Mouse (Mus musculus) MEL (cell line): ENCODE results near the gene Iqsec1. TPM values are rescaled to one million over a fixed set of nuclear protein-coding genes. Genes with fewer than 3 reads are reported as not detected.

Source experiments
- DNase-seq: peaks from one replicate; pipeline ENCODE4 v3.0.0; 2011; ENCODE audit warnings: low read depth, low spot score
- H3K27ac ChIP-seq: 2 replicates; pipeline ENCODE4 v1.5.1; 2012; ENCODE audit warnings: low read depth, mild to moderate bottlenecking, control low read depth, low read length, moderate library complexity; ENCODE audit not compliant: control insufficient read depth
- H3K27me3 ChIP-seq, 2 experiments: fragments of 150-350 bp in 1 of 2; sonication (generic) in 1 of 2; 2 replicates each; pipeline ENCODE4 v1.6.1; 2012; ENCODE audit warnings: low read length in 2 of 2, mild to moderate bottlenecking in 2 of 2, improper control_type of control experiment in 1 of 2, moderate library complexity in 1 of 2; ENCODE audit not compliant: insufficient read depth in 2 of 2, control insufficient read depth in 1 of 2
- H3K36me3 ChIP-seq, 2 experiments: 2 replicates each; pipeline ENCODE4 v1.6.1; 2012 to 2014; ENCODE audit warnings: low read length in 2 of 2, improper control_type of control experiment in 1 of 2, inconsistent platforms in 1 of 2, mild to moderate bottlenecking in 1 of 2; ENCODE audit not compliant: insufficient read depth in 2 of 2, control insufficient read depth in 1 of 2
- H3K4me1 ChIP-seq, 2 experiments: fragments of 150-350 bp in 1 of 2; sonication (generic) in 1 of 2; 2 replicates each; pipeline ENCODE4 v1.6.1; 2012; ENCODE audit warnings: low read length in 2 of 2, improper control_type of control experiment in 1 of 2, mild to moderate bottlenecking in 1 of 2; ENCODE audit not compliant: insufficient read depth in 2 of 2, control insufficient read depth in 1 of 2
- H3K4me3 ChIP-seq, 2 experiments: fragments of 150-350 bp in 1 of 2; sonication (generic) in 1 of 2; 2 replicates each; pipeline ENCODE4 v1.5.1; 2012; ENCODE audit warnings: low read depth in 2 of 2, low read length in 2 of 2, mild to moderate bottlenecking in 2 of 2, moderate library complexity in 2 of 2, control low read depth in 1 of 2, improper control_type of control experiment in 1 of 2; ENCODE audit not compliant: control insufficient read depth in 1 of 2, insufficient read depth in 1 of 2
- H3K79me2 ChIP-seq: 2 replicates; pipeline ENCODE4 v1.6.1; 2012; ENCODE audit warnings: mild to moderate bottlenecking, low read length, moderate library complexity; ENCODE audit not compliant: control insufficient read depth, poor library complexity, insufficient read depth
- H3K9ac ChIP-seq: 2 replicates; pipeline ENCODE4 v1.6.1; 2012; ENCODE audit warnings: low read depth, mild to moderate bottlenecking, control low read depth, low read length, moderate library complexity; ENCODE audit not compliant: control insufficient read depth, poor library complexity, severe bottlenecking
- H3K9me3 ChIP-seq: fragments of 150-350 bp; sonication (generic); replicated peaks from 2 replicates; pipeline ENCODE4 v1.6.1; 2012; ENCODE audit warnings: mild to moderate bottlenecking, low read length, improper control_type of control experiment, moderate library complexity; ENCODE audit not compliant: insufficient read depth
- CHD1 ChIP-seq: IDR thresholded peaks from 2 replicates; pipeline ENCODE4 v1.6.1; 2012; ENCODE audit warnings: low read depth, mild to moderate bottlenecking, inconsistent platforms, low read length, improper control_type of control experiment
- ELF1 ChIP-seq: IDR thresholded peaks from 2 replicates; pipeline ENCODE4 v1.6.1; 2014; ENCODE audit warnings: low read depth, mild to moderate bottlenecking, inconsistent platforms, low read length, improper control_type of control experiment, moderate library complexity
- EP300 ChIP-seq, 2 experiments: IDR thresholded peaks; 2 replicates each; pipeline ENCODE4 v1.6.1; 2011; ENCODE audit warnings: improper control_type of control experiment in 2 of 2, low read length in 2 of 2, low read depth in 1 of 2, mild to moderate bottlenecking in 1 of 2
- ETS1 ChIP-seq: IDR thresholded peaks from 2 replicates; pipeline ENCODE4 v1.6.1; 2012; ENCODE audit warnings: low read depth, mild to moderate bottlenecking, inconsistent platforms, low read length, improper control_type of control experiment, moderate library complexity
- GABPA ChIP-seq: IDR thresholded peaks from 2 replicates; pipeline ENCODE4 v1.6.1; 2012; ENCODE audit warnings: low read depth, mild to moderate bottlenecking, inconsistent platforms, low read length, improper control_type of control experiment, moderate library complexity
- GATA1 ChIP-seq: IDR thresholded peaks from 2 replicates; pipeline ENCODE4 v1.6.1; 2011; ENCODE audit warnings: low read depth, low read length, improper control_type of control experiment
- HCFC1 ChIP-seq: IDR thresholded peaks from 2 replicates; pipeline ENCODE4 v1.6.1; 2012; ENCODE audit warnings: low read depth, mild to moderate bottlenecking, inconsistent platforms, low read length, improper control_type of control experiment, moderate library complexity
- JUND ChIP-seq: IDR thresholded peaks from 2 replicates; pipeline ENCODE4 v1.6.1; 2011; ENCODE audit warnings: low read depth, mild to moderate bottlenecking, improper control_type of control experiment, low read length
- KAT2A ChIP-seq: conservative IDR thresholded peaks from 2 replicates; pipeline ENCODE4 v1.6.1; 2012; ENCODE audit warnings: low read depth, low read length, improper control_type of control experiment, inconsistent platforms
- MAFK ChIP-seq: IDR thresholded peaks from 2 replicates; pipeline ENCODE4 v1.6.1; 2011; ENCODE audit warnings: low read depth, mild to moderate bottlenecking, low read length, improper control_type of control experiment, borderline replicate concordance
- MAX ChIP-seq: IDR thresholded peaks from 2 replicates; pipeline ENCODE4 v1.6.1; 2011; ENCODE audit warnings: low read length, improper control_type of control experiment
- MAZ ChIP-seq: IDR thresholded peaks from 2 replicates; pipeline ENCODE4 v1.6.1; 2012; ENCODE audit warnings: low read depth, mild to moderate bottlenecking, inconsistent platforms, low read length, improper control_type of control experiment
- MEF2A ChIP-seq: IDR thresholded peaks from 2 replicates; pipeline ENCODE4 v1.6.1; 2014; ENCODE audit warnings: low read depth, mild to moderate bottlenecking, inconsistent platforms, low read length, improper control_type of control experiment; ENCODE audit not compliant: poor library complexity, insufficient replicate concordance, severe bottlenecking; ENCODE audit errors: extremely low read depth
- MXI1 ChIP-seq: IDR thresholded peaks from 2 replicates; pipeline ENCODE4 v1.6.1; 2011; ENCODE audit warnings: mild to moderate bottlenecking, low read depth, low read length, improper control_type of control experiment
- MYB ChIP-seq: IDR thresholded peaks from 2 replicates; pipeline ENCODE4 v1.6.1; 2011; ENCODE audit warnings: mild to moderate bottlenecking, low read depth, low read length, improper control_type of control experiment
- NELFE ChIP-seq: IDR thresholded peaks from 2 replicates; pipeline ENCODE4 v1.6.1; 2011; ENCODE audit warnings: low read depth, low read length, improper control_type of control experiment
- NRF1 ChIP-seq: IDR thresholded peaks from 2 replicates; pipeline ENCODE4 v1.6.1; 2014; ENCODE audit warnings: low read depth, mild to moderate bottlenecking, inconsistent platforms, low read length, improper control_type of control experiment, moderate library complexity; ENCODE audit not compliant: poor library complexity, insufficient read depth, severe bottlenecking
- POLR2A ChIP-seq, 2 experiments: IDR thresholded peaks; 2 replicates each; pipeline ENCODE4 v1.6.1; 2011 to 2012; ENCODE audit warnings: low read length in 2 of 2, mild to moderate bottlenecking in 2 of 2, control low read depth in 1 of 2, improper control_type of control experiment in 1 of 2, low read depth in 1 of 2, moderate library complexity in 1 of 2; ENCODE audit not compliant: control insufficient read depth in 1 of 2, insufficient read depth in 1 of 2, poor library complexity in 1 of 2
- POLR2AphosphoS2 ChIP-seq: IDR thresholded peaks from 2 replicates; pipeline ENCODE4 v1.6.1; 2011; ENCODE audit warnings: low read length, improper control_type of control experiment
- RAD21 ChIP-seq: IDR thresholded peaks from 2 replicates; pipeline ENCODE4 v1.6.1; 2011; ENCODE audit warnings: mild to moderate bottlenecking, low read depth, low read length, improper control_type of control experiment
- RCOR1 ChIP-seq: IDR thresholded peaks from 2 replicates; pipeline ENCODE4 v1.6.1; 2012; ENCODE audit warnings: low read depth, mild to moderate bottlenecking, inconsistent platforms, low read length, improper control_type of control experiment
- SMC3 ChIP-seq: IDR thresholded peaks from 2 replicates; pipeline ENCODE4 v1.6.1; 2011; ENCODE audit warnings: low read depth, low read length, improper control_type of control experiment
- TBP ChIP-seq: IDR thresholded peaks from 2 replicates; pipeline ENCODE4 v1.8.0; 2011; ENCODE audit warnings: low read depth, low read length, improper control_type of control experiment
- UBTF ChIP-seq: IDR thresholded peaks from 2 replicates; pipeline ENCODE4 v1.6.1; 2012; ENCODE audit warnings: low read depth, mild to moderate bottlenecking, inconsistent platforms, low read length, improper control_type of control experiment, moderate library complexity, borderline replicate concordance; ENCODE audit not compliant: insufficient read depth
- ZKSCAN1 ChIP-seq: IDR thresholded peaks from 2 replicates; pipeline ENCODE4 v1.6.1; 2012; ENCODE audit warnings: low read depth, mild to moderate bottlenecking, inconsistent platforms, low read length, improper control_type of control experiment, moderate library complexity
- ZMIZ1 ChIP-seq: IDR thresholded peaks from 2 replicates; pipeline ENCODE4 v1.6.1; 2012; ENCODE audit warnings: low read depth, mild to moderate bottlenecking, inconsistent platforms, low read length, improper control_type of control experiment, moderate library complexity
- ZNF384 ChIP-seq: IDR thresholded peaks from 2 replicates; pipeline ENCODE4 v1.6.1; 2012; ENCODE audit warnings: low read depth, mild to moderate bottlenecking, inconsistent platforms, low read length, improper control_type of control experiment
- polyA plus RNA-seq, 2 experiments: library from polyadenylated mRNA; stranded (reverse) in 1 of 2; unstranded in 1 of 2; fragments of >175 nt in 1 of 2; fragments of >200 nt in 1 of 2; gene quantifications; 2 replicates each; pipeline versions ENCODE4 v1.2.1 to v1.2.4; 2012; ENCODE audit warnings: low replicate concordance in 2 of 2, low read depth in 1 of 2; ENCODE audit not compliant: insufficient read length in 2 of 2, insufficient read depth in 1 of 2, missing spikeins in 1 of 2
- total RNA-seq: library from RNA; depleted of rRNA; stranded (reverse); fragments of 300-350 nt; gene quantifications from 2 replicates; pipeline ENCODE4 v1.2.3, GENCODE M21; 2012

The Iqsec1 gene
- total and polyA plus RNA-seq, 3 experiments: 14.8 to 73.4 (median 30.8) TPM

GRCm38 (mm10) chr6:90661029-90661399 lies 327.5 kb downstream of the Iqsec1 start:
- no peak for DNase-seq
- Histone ChIP-seq H3K4me3 (no peak overlapping the region), H3K36me3 (no peaks in the 10 kb centered on the region; a peak in 1 of 4 replicates), H3K9ac (no peak overlapping the region), H3K9me3 (no peaks in the 10 kb centered on the region), H3K27me3 (no peaks in the 10 kb centered on the region), H3K79me2 (no peaks in the 10 kb centered on the region), H3K27ac (no peak overlapping the region), H3K4me1 (no peaks in the 10 kb centered on the region)
- no peak for TF ChIP-seq RAD21
- TF ChIP-seq ZMIZ1: no peak
- no peak for TF ChIP-seq CHD1
- TF ChIP-seq TBP: no peak
- TF ChIP-seq ZKSCAN1: no peak
- no peak for TF ChIP-seq POLR2A (IDR thresholded peaks at IDR 0.05; ENCODE audit: control insufficient read depth in 1 of 2, insufficient read depth in 1 of 2, low read depth in 1 of 2, low read length in 2 of 2, poor library complexity in 1 of 2)
- no peak for TF ChIP-seq NELFE
- TF ChIP-seq MEF2A: no peak
- no peak for TF ChIP-seq GABPA
- no peak for TF ChIP-seq EP300 (IDR thresholded peaks at IDR 0.05; ENCODE audit: low read depth in 1 of 2, low read length in 2 of 2)
- TF ChIP-seq NRF1: no peak
- TF ChIP-seq ETS1: no peak
- no peak for TF ChIP-seq KAT2A
- no peak for TF ChIP-seq SMC3
- TF ChIP-seq RCOR1: no peak
- no peak for TF ChIP-seq MAFK
- no peak for TF ChIP-seq MXI1
- TF ChIP-seq ZNF384: no peak
- TF ChIP-seq ELF1: no peak
- TF ChIP-seq, all 39 proteins: peak for 0

- no peak overlapping the region for H3K27ac ChIP-seq
- no peaks in the 10 kb centered on the region for H3K9me3 ChIP-seq
- H3K9ac ChIP-seq: no peak overlapping the region
- H3K4me3 ChIP-seq: no peak overlapping the region
- no peak for TF ChIP-seq ELF1
- TF ChIP-seq POLR2A (IDR thresholded peaks at IDR 0.05; ENCODE audit: control insufficient read depth in 1 of 2, insufficient read depth in 1 of 2, low read depth in 1 of 2, low read length in 2 of 2, poor library complexity in 1 of 2): no peak
- no peak for TF ChIP-seq EP300 (IDR thresholded peaks at IDR 0.05; ENCODE audit: low read depth in 1 of 2, low read length in 2 of 2)
- no peak for TF ChIP-seq GATA1
- no peak for TF ChIP-seq MYB
- TF ChIP-seq UBTF: no peak
- no peak for TF ChIP-seq MAX
- TF ChIP-seq HCFC1: no peak
- no peak for TF ChIP-seq JUND
- TF ChIP-seq POLR2AphosphoS2: no peak
- no peak for TF ChIP-seq MAZ
- TF ChIP-seq, all 39 proteins: peak for 0
- Histone ChIP-seq H3K4me1 (no peaks in the 10 kb centered on the region), H3K79me2 (no peaks in the 10 kb centered on the region), H3K27me3 (no peaks in the 10 kb centered on the region), H3K36me3 (no peaks in the 10 kb centered on the region; a peak in 1 of 4 replicates)
- no peak for DNase-seq
Observed at GRCm38 (mm10) chr6:90660398-90661028, 328.0 kb downstream of the Iqsec1 start.
